Mouse (Mus musculus): ENCODE measurements around the gene Orm1. TPM values are rescaled to one million over a fixed set of nuclear protein-coding genes. Genes with fewer than 3 reads are reported as not detected.

Gene Orm1
- polyA plus RNA-seq, 1 experiment = 43.2 TPM

GRCm38 (mm10) chr4:63382676-63383369 lies 38.5 kb downstream of the Orm1 start:
- no peak for TF ChIP-seq CTCF (IDR thresholded peaks at IDR 0.05; ENCODE audit: control insufficient read depth, insufficient read depth, low read length)
- TF ChIP-seq POLR2A (IDR thresholded peaks at IDR 0.05; ENCODE audit: borderline replicate concordance, control insufficient read depth, low read depth, low read length) = no peak
- 66% methylated on average over 4 of the region's 4 CpGs for WGBS
- Histone ChIP-seq H3K4me3 (replicated peaks; ENCODE audit: control insufficient read depth, low read depth, low read length) (no peak overlapping the region), H3K27ac (ENCODE audit: control insufficient read depth, insufficient read depth, low read depth, low read length, poor library complexity) (peak overlapping the region; percentile 38), H3K4me1 (ENCODE audit: control insufficient read depth, insufficient read depth, low read length) (peaks cover 11% of the 10 kb centered on the region)

GRCm38 (mm10) chr4:63383474-63383873 lies 39.1 kb downstream of the Orm1 start:
- 66% methylated on average over 12 of the region's 12 CpGs for WGBS
- Histone ChIP-seq H3K27ac (ENCODE audit: control insufficient read depth, insufficient read depth, low read depth, low read length, poor library complexity) (peak overlapping the region; percentile 38), H3K4me1 (ENCODE audit: control insufficient read depth, insufficient read depth, low read length) (peaks cover 13% of the 10 kb centered on the region), H3K4me3 (replicated peaks; ENCODE audit: control insufficient read depth, low read depth, low read length) (no peak overlapping the region)
- TF ChIP-seq CTCF (IDR thresholded peaks at IDR 0.05; ENCODE audit: control insufficient read depth, insufficient read depth, low read length) (no peak), POLR2A (IDR thresholded peaks at IDR 0.05; ENCODE audit: borderline replicate concordance, control insufficient read depth, low read depth, low read length) (no peak)

GRCm38 (mm10) chr4:63384262-63384661 lies 39.9 kb downstream of the Orm1 start:
- H3K4me3 ChIP-seq (replicated peaks; ENCODE audit: control insufficient read depth, low read depth, low read length) = no peak overlapping the region
- peak overlapping the region; percentile 38 for H3K27ac ChIP-seq (ENCODE audit: control insufficient read depth, insufficient read depth, low read depth, low read length, poor library complexity)
- TF ChIP-seq CTCF (IDR thresholded peaks at IDR 0.05; ENCODE audit: control insufficient read depth, insufficient read depth, low read length) (no peak), POLR2A (IDR thresholded peaks at IDR 0.05; ENCODE audit: borderline replicate concordance, control insufficient read depth, low read depth, low read length) (no peak)
- peaks cover 18% of the 10 kb centered on the region for H3K4me1 ChIP-seq (ENCODE audit: control insufficient read depth, insufficient read depth, low read length)
- 77% methylated on average over 4 of the region's 4 CpGs for WGBS

GRCm38 (mm10) chr4:63385253-63385652 lies 40.9 kb downstream of the Orm1 start:
- H3K4me3 ChIP-seq (replicated peaks; ENCODE audit: control insufficient read depth, low read depth, low read length) = no peak overlapping the region
- H3K27ac ChIP-seq (ENCODE audit: control insufficient read depth, insufficient read depth, low read depth, low read length, poor library complexity) = peak overlapping the region; percentile 88
- 72% methylated on average over 3 of the region's 3 CpGs for WGBS
- peaks cover 25% of the 10 kb centered on the region for H3K4me1 ChIP-seq (ENCODE audit: control insufficient read depth, insufficient read depth, low read length)
- TF ChIP-seq CTCF (IDR thresholded peaks at IDR 0.05; ENCODE audit: control insufficient read depth, insufficient read depth, low read length) (no peak), POLR2A (IDR thresholded peaks at IDR 0.05; ENCODE audit: borderline replicate concordance, control insufficient read depth, low read depth, low read length) (no peak)

GRCm38 (mm10) chr4:63385784-63386183 lies 41.4 kb downstream of the Orm1 start:
- Histone ChIP-seq H3K27ac (ENCODE audit: control insufficient read depth, insufficient read depth, low read depth, low read length, poor library complexity) (peak overlapping the region; percentile 88), H3K4me1 (ENCODE audit: control insufficient read depth, insufficient read depth, low read length) (peaks cover 29% of the 10 kb centered on the region), H3K4me3 (replicated peaks; ENCODE audit: control insufficient read depth, low read depth, low read length) (peak overlapping the region; percentile 55)
- 5% methylated on average over 11 of the region's 11 CpGs for WGBS
- no peak for TF ChIP-seq CTCF (IDR thresholded peaks at IDR 0.05; ENCODE audit: control insufficient read depth, insufficient read depth, low read length)
- TF ChIP-seq POLR2A (IDR thresholded peaks at IDR 0.05; ENCODE audit: borderline replicate concordance, control insufficient read depth, low read depth, low read length) = no peak

- TF ChIP-seq POLR2A (IDR thresholded peaks at IDR 0.05; ENCODE audit: borderline replicate concordance, control insufficient read depth, low read depth, low read length) = no peak
- no peak for TF ChIP-seq CTCF (IDR thresholded peaks at IDR 0.05; ENCODE audit: control insufficient read depth, insufficient read depth, low read length)
- 81% methylated on average over 6 of the region's 6 CpGs for WGBS
- Histone ChIP-seq H3K27ac (ENCODE audit: control insufficient read depth, insufficient read depth, low read depth, low read length, poor library complexity) (peak overlapping the region; percentile 0; the same call in 1 of the 2 replicates), H3K4me1 (ENCODE audit: control insufficient read depth, insufficient read depth, low read length) (peaks cover 32% of the 10 kb centered on the region), H3K4me3 (replicated peaks; ENCODE audit: control insufficient read depth, low read depth, low read length) (no peak overlapping the region)
Measured at GRCm38 (mm10) chr4:63388029-63388428, 43.7 kb downstream of the Orm1 start.

- Histone ChIP-seq H3K27ac (ENCODE audit: control insufficient read depth, insufficient read depth, low read depth, low read length, poor library complexity) (peak overlapping the region; percentile 67), H3K4me3 (replicated peaks; ENCODE audit: control insufficient read depth, low read depth, low read length) (no peak overlapping the region), H3K4me1 (ENCODE audit: control insufficient read depth, insufficient read depth, low read length) (peaks cover 29% of the 10 kb centered on the region)
- TF ChIP-seq POLR2A (IDR thresholded peaks at IDR 0.05; ENCODE audit: borderline replicate concordance, control insufficient read depth, low read depth, low read length) (no peak), CTCF (IDR thresholded peaks at IDR 0.05; ENCODE audit: control insufficient read depth, insufficient read depth, low read length) (no peak)
- 35% methylated on average over 8 of the region's 8 CpGs for WGBS
Measured at GRCm38 (mm10) chr4:63389121-63389886, 44.9 kb downstream of the Orm1 start.

GRCm38 (mm10) chr4:63389887-63390528 lies 45.6 kb downstream of the Orm1 start:
- no peak for TF ChIP-seq CTCF (IDR thresholded peaks at IDR 0.05; ENCODE audit: control insufficient read depth, insufficient read depth, low read length)
- no peak for TF ChIP-seq POLR2A (IDR thresholded peaks at IDR 0.05; ENCODE audit: borderline replicate concordance, control insufficient read depth, low read depth, low read length)
- WGBS = 54% methylated on average over 11 of the region's 11 CpGs
- H3K4me3 ChIP-seq (replicated peaks; ENCODE audit: control insufficient read depth, low read depth, low read length) = no peak overlapping the region
- H3K4me1 ChIP-seq (ENCODE audit: control insufficient read depth, insufficient read depth, low read length) = peaks cover 28% of the 10 kb centered on the region
- peak overlapping the region; percentile 22 for H3K27ac ChIP-seq (ENCODE audit: control insufficient read depth, insufficient read depth, low read depth, low read length, poor library complexity)

Measured in bone marrow, adult 2 months (tissue).